Mouse (Mus musculus) neural tube, embryonic 14.5 days (tissue): ENCODE measurements around the gene Ap3b1. TPM values are rescaled to one million over a fixed set of nuclear protein-coding genes. Genes with fewer than 3 reads are reported as not detected.
A peak's percentile ranks its signal among the peaks of the same experiment; 100 is the strongest.
"Not testable (repeated sequence)": the region's sequence is repeated elsewhere in the genome, so short reads cannot be mapped to it uniquely, and the experiment has no call there.

Experiments used
- ATAC-seq: fragments of 200-750 bp; cut with Nextera tagmentation; 2 replicates; pipeline ENCODE4 v1.8.0; 2017; ENCODE audit warnings: low read depth, mild to moderate bottlenecking, moderate TSS enrichment, moderate library complexity
- H3K27ac ChIP-seq: fragments of 300-500 bp; sonication (generic); 2 replicates; pipeline ENCODE4 v1.5.1; 2014; ENCODE audit warnings: low read depth, mild to moderate bottlenecking, control low read depth, low read length, moderate library complexity, mixed read lengths
- H3K27me3 ChIP-seq: fragments of 300-500 bp; sonication (generic); 2 replicates; pipeline ENCODE4 v1.6.1; 2014; ENCODE audit warnings: low read length; ENCODE audit not compliant: control insufficient read depth, insufficient read depth
- H3K36me3 ChIP-seq: fragments of 300-500 bp; sonication (generic); 2 replicates; pipeline ENCODE4 v1.6.1; 2014; ENCODE audit warnings: low read length, mixed read lengths; ENCODE audit not compliant: control insufficient read depth, insufficient read depth
- H3K4me1 ChIP-seq: fragments of 300-500 bp; sonication (generic); 2 replicates; pipeline ENCODE4 v1.6.1; 2014; ENCODE audit warnings: low read length; ENCODE audit not compliant: control insufficient read depth, insufficient read depth
- H3K4me2 ChIP-seq: fragments of 300-500 bp; sonication (generic); 2 replicates; pipeline ENCODE4 v1.6.1; 2014; ENCODE audit warnings: mild to moderate bottlenecking, low read depth, low read length, control low read depth
- H3K4me3 ChIP-seq: fragments of 300-500 bp; sonication (generic); 2 replicates; pipeline ENCODE4 v1.5.1; 2014; ENCODE audit warnings: low read depth, low read length, control low read depth, mixed read lengths
- H3K9ac ChIP-seq: fragments of 300-500 bp; sonication (generic); replicated peaks from 2 replicates; pipeline ENCODE4 v1.6.1; 2014; ENCODE audit warnings: low read depth, mild to moderate bottlenecking, control low read depth, low read length, mixed read lengths
- H3K9me3 ChIP-seq: fragments of 300-500 bp; sonication (generic); 2 replicates; pipeline ENCODE4 v1.6.1; 2016; ENCODE audit warnings: low read length; ENCODE audit not compliant: control insufficient read depth
- WGBS: fragments of 180-500 bp; shearing (Covaris S2); extraction: QIAGEN DNeasy Blood & Tissue Kit; methylation state at CpG from one replicate; pipeline ENCODE4 v1.1.7; 2014; 5-methylcytosine and 5-hydroxymethylcytosine counted together
- polyA plus RNA-seq: library from polyadenylated mRNA; unstranded; fragments of >200 nt; fragmentation: Nextera tagmentation; extraction: Ambion mirVana; gene quantifications from 2 replicates; pipeline ENCODE4 v1.2.1, GENCODE M21; 2014

Gene Ap3b1
- polyA plus RNA-seq: 29.7 and 35.7 TPM in 2 replicates

- Histone ChIP-seq H3K9me3 (no peaks in the 10 kb centered on the region), H3K27me3 (no peaks in the 10 kb centered on the region), H3K4me2 (peak within 1 kb of the TSS; percentile 79), H3K4me3 (peak within 1 kb of the TSS; percentile 88), H3K36me3 (no peaks in the 10 kb centered on the region), H3K9ac (peak within 1 kb of the TSS; percentile 78), H3K27ac (peak within 1 kb of the TSS; percentile 80), H3K4me1 (peaks cover 5% of the 10 kb centered on the region)
- WGBS: under 1% methylated on average over 77 of the region's 79 CpGs
- ATAC-seq: peak; percentile 96
These were observed at the start of gene Ap3b1 for GRCm38 (mm10) chr13:94358401-94359265. Gene Ap3b1 (plus strand): TSS chr13:94358960.

- H3K27ac ChIP-seq, ATAC-seq, H3K4me2 ChIP-seq, H3K4me1 ChIP-seq, H3K4me3 ChIP-seq, H3K36me3 ChIP-seq, H3K9me3 ChIP-seq, H3K27me3 ChIP-seq, H3K9ac ChIP-seq: not testable (repeated sequence)
- 90% methylated on average over 8 of the region's 8 CpGs for WGBS
These were observed 45.9 kb upstream of the Ap3b1 start for GRCm38 (mm10) chr13:94312812-94313211.

DNA sequence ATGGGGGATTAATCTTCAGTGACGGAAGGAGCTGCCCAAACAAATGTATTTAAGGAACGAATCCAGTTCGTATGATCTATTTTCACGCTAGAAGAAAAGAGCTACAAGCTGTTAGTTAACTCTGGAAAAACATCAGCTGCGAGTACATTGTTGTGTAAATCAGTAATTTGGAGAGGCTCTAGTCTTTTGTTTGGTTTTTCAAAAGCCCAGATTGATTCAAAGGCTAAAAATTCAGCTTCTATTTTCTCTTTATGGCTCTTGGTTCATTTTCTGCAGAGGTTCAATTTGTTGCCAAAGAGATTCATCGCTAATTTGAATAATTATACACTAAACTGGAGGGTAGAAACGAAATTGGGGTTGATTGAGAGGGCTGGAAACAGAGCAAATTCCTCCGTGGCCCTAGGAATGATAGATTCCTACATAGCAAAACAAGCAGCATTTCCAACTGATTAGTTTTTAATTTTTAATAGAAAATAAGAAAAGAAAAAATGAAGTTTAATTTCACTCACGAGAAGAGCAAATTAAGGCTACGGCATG is 41.7 kb upstream of the Ap3b1 start:
- WGBS: 35% methylated on average over 10 of the region's 10 CpGs
- Histone ChIP-seq H3K9me3 (no peaks in the 10 kb centered on the region), H3K9ac (no peak overlapping the region), H3K27ac (no peak overlapping the region), H3K4me1 (no peaks in the 10 kb centered on the region), H3K4me3 (no peak overlapping the region), H3K27me3 (no peaks in the 10 kb centered on the region), H3K4me2 (no peak overlapping the region), H3K36me3 (no peaks in the 10 kb centered on the region)
- no peak for ATAC-seq

- Histone ChIP-seq H3K9ac (no peak overlapping the region), H3K27ac (no peak overlapping the region), H3K36me3 (no peaks in the 10 kb centered on the region), H3K4me2 (no peak overlapping the region), H3K27me3 (no peaks in the 10 kb centered on the region), H3K4me3 (no peak overlapping the region), H3K9me3 (no peaks in the 10 kb centered on the region; the same call in 1 of the 2 replicates), H3K4me1 (no peaks in the 10 kb centered on the region)
- no peak for ATAC-seq
- 84% methylated on average over 1 of the region's 1 CpGs for WGBS
These were observed 37.5 kb upstream of the Ap3b1 start for GRCm38 (mm10) chr13:94321094-94321792.

- 92% methylated on average over 4 of the region's 4 CpGs for WGBS
- no peak overlapping the region for H3K4me2 ChIP-seq
- no peak overlapping the region for H3K4me3 ChIP-seq
- no peaks in the 10 kb centered on the region; the same call in 1 of the 2 replicates for H3K9me3 ChIP-seq
- H3K36me3 ChIP-seq: no peaks in the 10 kb centered on the region
- H3K4me1 ChIP-seq: no peaks in the 10 kb centered on the region
- ATAC-seq: no peak
- no peak overlapping the region for H3K9ac ChIP-seq
- no peak overlapping the region for H3K27ac ChIP-seq
- no peaks in the 10 kb centered on the region for H3K27me3 ChIP-seq
These were observed 36.3 kb upstream of the Ap3b1 start for GRCm38 (mm10) chr13:94322475-94322874.

GRCm38 (mm10) chr13:94328063-94328462 is 30.7 kb upstream of the Ap3b1 start:
- H3K27ac ChIP-seq: no peak overlapping the region
- no peaks in the 10 kb centered on the region for H3K36me3 ChIP-seq
- H3K4me3 ChIP-seq: no peak overlapping the region
- WGBS: 74% methylated on average over 3 of the region's 3 CpGs
- H3K9ac ChIP-seq: no peak overlapping the region
- H3K4me2 ChIP-seq: no peak overlapping the region
- H3K4me1 ChIP-seq: no peaks in the 10 kb centered on the region
- ATAC-seq: no peak
- no peaks in the 10 kb centered on the region for H3K27me3 ChIP-seq
- H3K9me3 ChIP-seq: no peaks in the 10 kb centered on the region; the same call in 1 of the 2 replicates

- not testable (repeated sequence) for H3K36me3 ChIP-seq, H3K9ac ChIP-seq, H3K4me2 ChIP-seq, H3K4me3 ChIP-seq, ATAC-seq, H3K27me3 ChIP-seq, H3K27ac ChIP-seq, H3K9me3 ChIP-seq, H3K4me1 ChIP-seq
- WGBS: 94% methylated on average over 6 of the region's 6 CpGs
These were observed 29.8 kb upstream of the Ap3b1 start for GRCm38 (mm10) chr13:94329005-94329404.

GRCm38 (mm10) chr13:94330392-94330979 is 28.3 kb upstream of the Ap3b1 start:
- ATAC-seq: peak; percentile 34; the same call in 1 of the 2 replicates
- 59% methylated on average over 3 of the region's 3 CpGs for WGBS

More at GRCm38 (mm10) chr13:94330392-94330979, 28.3 kb upstream of the Ap3b1 start:
- Histone ChIP-seq H3K4me1 (no peaks in the 10 kb centered on the region), H3K4me2 (no peak overlapping the region), H3K4me3 (no peak overlapping the region), H3K9ac (no peak overlapping the region), H3K36me3 (no peaks in the 10 kb centered on the region), H3K27me3 (no peaks in the 10 kb centered on the region), H3K27ac (peak overlapping the region; percentile 34; the same call in 1 of the 2 replicates), H3K9me3 (no peaks in the 10 kb centered on the region)
